Mouse (Mus musculus) lung, embryonic 16.5 days (tissue): Measurements from ENCODE around the gene Tmem222. TPM values are rescaled to one million over a fixed set of nuclear protein-coding genes. Genes with fewer than 3 reads are reported as not detected.

Source experiments
- ATAC-seq: fragments of 200-750 bp; cut with Nextera tagmentation; 2 replicates; pipeline ENCODE4 v1.8.0; 2017; ENCODE audit warnings: low read depth, mild to moderate bottlenecking, moderate library complexity
- H3K27ac ChIP-seq: fragments of 300-500 bp; sonication (generic); 2 replicates; pipeline ENCODE4 v1.5.1; 2014; ENCODE audit warnings: mild to moderate bottlenecking, control low read depth, low read length
- H3K27me3 ChIP-seq: fragments of 300-500 bp; sonication (generic); 2 replicates; pipeline ENCODE4 v1.6.1; 2014; ENCODE audit warnings: low read depth, low read length, mixed read lengths; ENCODE audit not compliant: control insufficient read depth, insufficient read depth
- H3K36me3 ChIP-seq: fragments of 300-500 bp; sonication (generic); 2 replicates; pipeline ENCODE4 v1.6.1; 2014; ENCODE audit warnings: low read length; ENCODE audit not compliant: control insufficient read depth, insufficient read depth
- H3K4me1 ChIP-seq: fragments of 300-500 bp; sonication (generic); replicated peaks from 2 replicates; pipeline ENCODE4 v1.6.1; 2014; ENCODE audit warnings: low read length, mixed read lengths; ENCODE audit not compliant: control insufficient read depth, insufficient read depth
- H3K4me2 ChIP-seq: fragments of 300-500 bp; sonication (generic); 2 replicates; pipeline ENCODE4 v1.6.1; 2014; ENCODE audit warnings: low read depth, low read length, control low read depth
- H3K4me3 ChIP-seq: fragments of 300-500 bp; sonication (generic); 2 replicates; pipeline ENCODE4 v1.5.1; 2014; ENCODE audit warnings: mild to moderate bottlenecking, low read length, control low read depth
- H3K9ac ChIP-seq: fragments of 300-500 bp; sonication (generic); 2 replicates; pipeline ENCODE4 v1.6.1; 2014; ENCODE audit warnings: low read length, control low read depth
- H3K9me3 ChIP-seq: fragments of 300-500 bp; sonication (generic); 2 replicates; pipeline ENCODE4 v1.6.1; 2016; ENCODE audit warnings: low read length; ENCODE audit not compliant: control insufficient read depth
- WGBS: fragments of 180-500 bp; shearing (Covaris S2); extraction: QIAGEN DNeasy Blood & Tissue Kit; methylation state at CpG from one replicate; pipeline ENCODE4 v1.1.7; 2014; 5-methylcytosine and 5-hydroxymethylcytosine counted together
- polyA plus RNA-seq: library from polyadenylated mRNA; unstranded; fragments of >200 nt; fragmentation: Nextera tagmentation; extraction: Ambion mirVana; gene quantifications from 2 replicates; pipeline ENCODE4 v1.2.1, GENCODE M21; 2015

Gene Tmem222
- 75.9 and 79.3 TPM in 2 replicates for polyA plus RNA-seq

DNA sequence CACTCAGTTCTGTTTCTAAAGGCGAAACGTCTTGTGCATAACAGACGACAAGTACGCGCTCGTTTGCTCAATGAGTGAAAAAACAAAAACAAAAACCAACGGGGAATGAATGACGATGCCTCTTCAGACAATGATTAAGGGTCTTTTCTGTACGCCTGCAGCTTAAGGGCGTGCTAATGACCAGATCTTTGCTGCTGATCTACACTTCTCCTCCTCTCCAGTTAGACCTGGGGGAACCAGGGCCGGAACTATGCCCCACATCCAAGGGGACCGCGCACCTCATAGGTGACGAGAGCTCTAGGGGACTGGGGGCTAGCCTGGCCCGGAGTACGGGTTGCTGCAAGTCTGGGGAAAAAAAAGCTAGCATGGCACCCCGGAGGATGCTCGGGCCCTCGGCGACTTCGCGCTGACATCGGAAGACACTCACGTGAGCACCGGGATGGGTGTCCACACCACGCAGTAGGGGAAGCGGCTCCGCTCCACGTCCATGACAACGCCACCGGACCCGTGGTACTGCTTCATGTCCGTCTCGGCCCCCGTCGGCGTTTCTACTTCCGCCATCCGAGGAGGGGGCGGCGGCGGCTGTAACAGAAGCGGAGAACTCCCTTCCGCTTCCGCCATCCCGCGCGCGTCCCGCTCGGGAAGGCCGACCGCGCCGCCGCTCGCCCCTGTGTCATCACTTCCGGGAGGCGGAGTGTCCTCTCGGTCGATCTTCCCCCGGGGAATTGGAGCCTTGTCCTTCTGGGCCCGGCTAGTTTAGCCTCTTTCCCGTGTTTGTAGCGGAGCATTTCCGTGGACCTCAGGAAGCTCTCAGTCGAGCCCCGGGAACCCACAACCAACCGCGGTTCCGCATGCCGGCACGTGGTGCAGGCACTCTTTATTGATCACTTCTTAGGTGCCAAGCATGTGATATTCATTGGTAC lies at the start of gene Tmem222:
Gene Tmem222 (minus strand): TSS at position 689 of the 923 bp plus-strand sequence.
- Histone ChIP-seq H3K27me3 (no peaks in the 10 kb centered on the region), H3K4me1 (peaks cover 25% of the 10 kb centered on the region), H3K27ac (peak within 1 kb of the TSS; percentile 88), H3K4me3 (peak within 1 kb of the TSS; percentile 75), H3K9ac (peak within 1 kb of the TSS; percentile 85), H3K9me3 (no peaks in the 10 kb centered on the region), H3K36me3 (no peaks in the 10 kb centered on the region), H3K4me2 (peak within 1 kb of the TSS; percentile 68)
- ATAC-seq: peak; percentile 96
- under 1% methylated on average over 73 of the region's 73 CpGs for WGBS

- 87% methylated on average over 3 of the region's 3 CpGs for WGBS
- no peak for ATAC-seq
- Histone ChIP-seq H3K4me1 (no peaks in the 10 kb centered on the region), H3K9ac (no peak overlapping the region), H3K9me3 (no peaks in the 10 kb centered on the region), H3K27ac (no peak overlapping the region), H3K36me3 (peaks cover 4% of the 10 kb centered on the region; the same call in 1 of the 2 replicates), H3K4me2 (no peak overlapping the region), H3K4me3 (no peak overlapping the region), H3K27me3 (no peaks in the 10 kb centered on the region)
Observed at GRCm38 (mm10) chr4:133319667-133320066, 42.1 kb upstream of the Tmem222 start.

DNA sequence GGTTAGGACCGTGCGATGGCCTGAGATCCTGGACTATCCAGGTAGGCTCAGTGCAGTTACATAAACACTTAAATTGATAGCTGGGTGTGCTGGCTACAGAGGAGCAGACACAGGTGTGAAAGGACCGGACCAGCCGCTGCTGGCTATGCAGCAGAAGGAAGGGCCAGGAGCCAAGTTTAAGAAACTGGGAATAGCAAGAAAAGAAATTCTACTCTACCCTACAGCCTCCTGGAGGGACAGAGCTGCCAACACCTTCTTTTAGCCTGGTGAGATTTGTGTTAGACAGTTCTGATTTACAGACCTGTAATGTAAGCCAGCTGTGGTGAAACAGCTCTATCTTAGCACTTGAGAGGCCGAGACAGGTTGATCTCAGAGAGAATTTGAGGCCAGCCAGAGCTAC lies 38.4 kb upstream of the Tmem222 start:
- H3K27me3 ChIP-seq: no peaks in the 10 kb centered on the region
- H3K4me3 ChIP-seq: no peak overlapping the region
- no peak for ATAC-seq
- no peak overlapping the region for H3K4me2 ChIP-seq
- H3K9ac ChIP-seq: no peak overlapping the region
- H3K36me3 ChIP-seq: peaks cover 2% of the 10 kb centered on the region; the same call in 1 of the 2 replicates
- H3K4me1 ChIP-seq: no peaks in the 10 kb centered on the region
- H3K9me3 ChIP-seq: no peaks in the 10 kb centered on the region
- no peak overlapping the region for H3K27ac ChIP-seq
- 79% methylated on average over 5 of the region's 5 CpGs for WGBS

GRCm38 (mm10) chr4:133314896-133315295 lies 37.3 kb upstream of the Tmem222 start:
- Histone ChIP-seq H3K36me3 (peaks cover 2% of the 10 kb centered on the region; the same call in 1 of the 2 replicates), H3K4me3 (no peak overlapping the region), H3K27me3 (no peaks in the 10 kb centered on the region), H3K9ac (no peak overlapping the region), H3K4me2 (no peak overlapping the region), H3K4me1 (no peaks in the 10 kb centered on the region), H3K9me3 (no peaks in the 10 kb centered on the region), H3K27ac (no peak overlapping the region)
- 50% methylated on average over 8 of the region's 8 CpGs for WGBS
- no peak for ATAC-seq

DNA sequence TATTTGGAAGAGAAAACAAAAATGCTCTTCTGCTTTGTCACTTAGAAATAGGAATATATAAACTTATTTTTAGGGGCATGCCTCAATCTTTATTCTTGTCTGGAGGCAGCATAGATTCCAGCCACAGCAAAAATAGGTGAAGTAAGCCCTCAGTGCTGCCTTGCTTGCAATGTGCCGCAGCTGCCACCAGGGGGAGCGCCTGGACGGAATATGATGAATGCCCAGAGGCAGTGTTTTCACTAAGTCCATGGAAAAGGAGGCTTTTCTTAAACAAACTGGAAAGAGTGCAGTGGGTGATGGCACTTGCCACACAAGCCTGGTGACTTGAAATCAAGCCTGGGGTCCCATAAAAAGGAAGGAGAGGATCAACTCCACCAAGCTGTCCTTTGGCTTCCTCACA lies 32.4 kb upstream of the Tmem222 start:
- ATAC-seq: no peak; the same call in 1 of the 2 replicates
- WGBS: 0% methylated on average over 3 of the region's 3 CpGs

DNA sequence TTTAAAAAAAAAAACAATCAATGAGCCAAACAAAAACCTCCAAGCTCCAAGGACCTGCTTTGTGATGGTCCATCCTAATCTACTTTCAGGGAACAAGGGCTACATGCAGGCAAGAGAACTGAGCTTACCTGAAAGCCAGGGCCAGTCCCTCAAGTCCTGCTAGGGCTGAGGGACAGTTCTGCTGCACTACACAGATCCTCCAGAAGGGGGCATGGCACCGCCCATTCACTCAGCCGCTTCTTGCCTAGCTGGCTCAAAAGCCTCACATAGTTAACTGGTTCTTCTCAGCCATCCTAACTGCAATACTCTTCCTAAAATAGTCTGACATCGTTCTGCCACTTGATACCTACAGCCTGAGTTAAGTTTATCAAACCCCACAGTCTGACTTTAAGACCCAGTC lies 29.7 kb upstream of the Tmem222 start:
- H3K4me1 ChIP-seq: no peaks in the 10 kb centered on the region
- no peak overlapping the region for H3K4me3 ChIP-seq
- peaks cover 3% of the 10 kb centered on the region; the same call in 1 of the 2 replicates for H3K36me3 ChIP-seq
- no peak overlapping the region for H3K9ac ChIP-seq
- H3K4me2 ChIP-seq: no peak overlapping the region
- no peak for ATAC-seq
- H3K27ac ChIP-seq: no peak overlapping the region
- WGBS: 36% methylated on average over 3 of the region's 3 CpGs
- no peaks in the 10 kb centered on the region for H3K9me3 ChIP-seq
- H3K27me3 ChIP-seq: no peaks in the 10 kb centered on the region

More for the DNA sequence above, 32.4 kb upstream of the Tmem222 start:
- Histone ChIP-seq H3K4me2 (no peak overlapping the region), H3K36me3 (no peaks in the 10 kb centered on the region), H3K9ac (no peak overlapping the region), H3K9me3 (no peaks in the 10 kb centered on the region), H3K4me3 (no peak overlapping the region), H3K27me3 (no peaks in the 10 kb centered on the region), H3K27ac (no peak overlapping the region), H3K4me1 (no peaks in the 10 kb centered on the region)

- WGBS: 79% methylated on average over 7 of the region's 7 CpGs
- Histone ChIP-seq H3K27ac (no peak overlapping the region), H3K36me3 (peaks cover 3% of the 10 kb centered on the region; the same call in 1 of the 2 replicates), H3K9me3 (no peaks in the 10 kb centered on the region), H3K27me3 (no peaks in the 10 kb centered on the region), H3K4me1 (no peaks in the 10 kb centered on the region), H3K4me3 (no peak overlapping the region), H3K9ac (no peak overlapping the region), H3K4me2 (no peak overlapping the region)
- no peak for ATAC-seq
Observed at GRCm38 (mm10) chr4:133305825-133306224, 28.2 kb upstream of the Tmem222 start.

GRCm38 (mm10) chr4:133304770-133305169 lies 27.2 kb upstream of the Tmem222 start:
- ATAC-seq: no peak
- Histone ChIP-seq H3K36me3 (peaks cover 6% of the 10 kb centered on the region; the same call in 1 of the 2 replicates), H3K9me3 (no peaks in the 10 kb centered on the region), H3K27me3 (no peaks in the 10 kb centered on the region), H3K9ac (no peak overlapping the region), H3K4me1 (no peaks in the 10 kb centered on the region), H3K4me3 (no peak overlapping the region), H3K27ac (no peak overlapping the region), H3K4me2 (no peak overlapping the region)
- 89% methylated on average over 7 of the region's 7 CpGs for WGBS

GRCm38 (mm10) chr4:133302668-133303067 lies 25.1 kb upstream of the Tmem222 start:
- H3K4me3 ChIP-seq: no peak overlapping the region
- no peak for ATAC-seq
- no peak overlapping the region for H3K4me2 ChIP-seq
- 70% methylated on average over 5 of the region's 5 CpGs for WGBS
- peaks cover 10% of the 10 kb centered on the region for H3K4me1 ChIP-seq
- H3K27ac ChIP-seq: no peak overlapping the region
- H3K9ac ChIP-seq: no peak overlapping the region
- no peaks in the 10 kb centered on the region for H3K27me3 ChIP-seq
- no peaks in the 10 kb centered on the region for H3K9me3 ChIP-seq
- H3K36me3 ChIP-seq: peaks cover 6% of the 10 kb centered on the region; the same call in 1 of the 2 replicates
